Mouse (Mus musculus) urinary bladder, postnatal 4 days (tissue): ENCODE measurements around the gene Sptbn1.

Experiments used
- DNase-seq, 2 experiments: peaks; one replicate each; pipeline ENCODE4 v3.0.0; 2021 to 2022; ENCODE audit warnings: low spot score in 2 of 2

Gene Sptbn1

GRCm38 (mm10) chr11:30171586-30172178 lies 96.3 kb downstream of the Sptbn1 start:
- no peak for DNase-seq

GRCm38 (mm10) chr11:30171184-30171583 lies 96.8 kb downstream of the Sptbn1 start:
- no peak for DNase-seq

GRCm38 (mm10) chr11:30166551-30166922 lies 101.4 kb downstream of the Sptbn1 start:
- no peak for DNase-seq

- DNase-seq = no peak
Measured at GRCm38 (mm10) chr11:30165861-30166550, 102.0 kb downstream of the Sptbn1 start.

- DNase-seq = no peak
Measured at GRCm38 (mm10) chr11:30164515-30165214, 103.3 kb downstream of the Sptbn1 start.

- DNase-seq = no peak
Measured at GRCm38 (mm10) chr11:30163870-30164269, 104.1 kb downstream of the Sptbn1 start.

GRCm38 (mm10) chr11:30163081-30163480 lies 104.9 kb downstream of the Sptbn1 start:
- no peak for DNase-seq

- no peak for DNase-seq
Measured at GRCm38 (mm10) chr11:30161744-30162143, 106.2 kb downstream of the Sptbn1 start.

- peak; percentile 73 to 75 for DNase-seq
Measured at GRCm38 (mm10) chr11:30161173-30161650, 106.8 kb downstream of the Sptbn1 start.

GRCm38 (mm10) chr11:30160625-30161172 lies 107.3 kb downstream of the Sptbn1 start:
- DNase-seq = no peak

- no peak for DNase-seq
Measured at GRCm38 (mm10) chr11:30159545-30160255, 108.3 kb downstream of the Sptbn1 start.

- no peak for DNase-seq
Measured at GRCm38 (mm10) chr11:30158028-30158700, 109.8 kb downstream of the Sptbn1 start.

GRCm38 (mm10) chr11:30155887-30156286 lies 112.1 kb downstream of the Sptbn1 start:
- DNase-seq = no peak

- no peak for DNase-seq
Measured at GRCm38 (mm10) chr11:30154980-30155379, 113.0 kb downstream of the Sptbn1 start.

GRCm38 (mm10) chr11:30148888-30149287 lies 119.1 kb downstream of the Sptbn1 start:
- DNase-seq = no peak

- DNase-seq = no peak
Measured at GRCm38 (mm10) chr11:30148378-30148777, 119.6 kb downstream of the Sptbn1 start.

GRCm38 (mm10) chr11:30147882-30148281 lies 120.1 kb downstream of the Sptbn1 start:
- DNase-seq = no peak

- no peak for DNase-seq
Measured at GRCm38 (mm10) chr11:30143090-30143489, 124.9 kb downstream of the Sptbn1 start.

GRCm38 (mm10) chr11:30139165-30139826 lies 128.7 kb downstream of the Sptbn1 start:
- no peak for DNase-seq

GRCm38 (mm10) chr11:30137081-30137480 lies 130.9 kb downstream of the Sptbn1 start:
- no peak for DNase-seq

GRCm38 (mm10) chr11:30134058-30134457 lies 133.9 kb downstream of the Sptbn1 start:
- DNase-seq = no peak
